Comparison of ENCODE assay signal across 8 mouse cellular contexts in genomic region chrX:153006387-153006841, GRCm38 (mm10). TPM values are rescaled to one million over a fixed set of nuclear protein-coding genes. Genes with fewer than 3 reads are reported as not detected.
DNase-seq lines count a peak whose midpoint lies in the region; ATAC-seq lines count a peak whose summit lies in the region.

Usp51 (plus strand) TSS chrX:153006469.

- peak within 1 kb of the TSS; percentile 65 for H3K4me2 ChIP-seq in forebrain, embryonic 13.5 days
- peak within 1 kb of the TSS; percentile 66 for H3K4me2 ChIP-seq in lung, embryonic 16.5 days (ENCODE audit: low read depth, low read length)

- peak within 1 kb of the TSS; percentile 55 for H3K4me3 ChIP-seq in forebrain, embryonic 13.5 days
- peak within 1 kb of the TSS; percentile 67 for H3K4me3 ChIP-seq in lung, embryonic 16.5 days (ENCODE audit: low read length)

- WGBS in forebrain, embryonic 13.5 days = 18% methylated on average over 23 of the region's 23 CpGs
- WGBS in lung, embryonic 16.5 days = 19% methylated on average over 23 of the region's 23 CpGs

- H3K27ac ChIP-seq in forebrain, embryonic 13.5 days = peak within 1 kb of the TSS; percentile 87
- peak within 1 kb of the TSS; percentile 44 for H3K27ac ChIP-seq in lung, embryonic 16.5 days (ENCODE audit: low read length)

- H3K9ac ChIP-seq in forebrain, embryonic 13.5 days = peak within 1 kb of the TSS; percentile 68
- H3K9ac ChIP-seq in lung, embryonic 16.5 days (ENCODE audit: low read length) = peak within 1 kb of the TSS; percentile 65

- DNase-seq in R1 (ENCODE audit: low read depth, low spot score) = peak; percentile 50
- DNase-seq in cerebellum, adult 11-12 months = peak; percentile 65
- peak; percentile 12 to 42 for DNase-seq in layer of hippocampus, adult 8-10 months (ENCODE audit: low spot score in 2 of 2)
- peak; percentile 62 for DNase-seq in retina, embryonic 14.5 days (ENCODE audit: low spot score)
- peak; percentile 8 for DNase-seq in urinary bladder, postnatal 25 days (ENCODE audit: low spot score)

- no peaks in the 10 kb centered on the region for H3K36me3 ChIP-seq in forebrain, embryonic 13.5 days (ENCODE audit: poor library complexity, severe bottlenecking)
- H3K36me3 ChIP-seq in lung, embryonic 16.5 days (ENCODE audit: control insufficient read depth, insufficient read depth, low read length) = no peaks in the 10 kb centered on the region

- H3K27me3 ChIP-seq in forebrain, embryonic 13.5 days = no peaks in the 10 kb centered on the region
- no peaks in the 10 kb centered on the region for H3K27me3 ChIP-seq in lung, embryonic 16.5 days (ENCODE audit: control insufficient read depth, insufficient read depth, low read depth, low read length)

- no peaks in the 10 kb centered on the region for H3K4me1 ChIP-seq in forebrain, embryonic 13.5 days
- no peaks in the 10 kb centered on the region for H3K4me1 ChIP-seq in lung, embryonic 16.5 days (replicated peaks; ENCODE audit: control insufficient read depth, insufficient read depth, low read length)

- peak; percentile 79 for ATAC-seq in forebrain, embryonic 13.5 days
- peak; percentile 75 to 77 for ATAC-seq in hematopoietic stem cell, adult 5-6 weeks (replicated peaks in 1 of 2; ENCODE audit: insufficient read depth in 1 of 2, low FRiP score in 2 of 2, low TSS enrichment in 1 of 2, low read depth in 1 of 2, poor library complexity in 2 of 2, severe bottlenecking in 2 of 2)
- ATAC-seq in lung, embryonic 16.5 days (ENCODE audit: low read depth) = peak; percentile 70

- no peaks in the 10 kb centered on the region for H3K9me3 ChIP-seq in forebrain, embryonic 13.5 days (replicated peaks)
- no peaks in the 10 kb centered on the region for H3K9me3 ChIP-seq in lung, embryonic 16.5 days (ENCODE audit: control insufficient read depth, low read length)

RNA-seq across cellular contexts. Expression of gene Usp51, which starts in this region (rescaled TPM):
- 3.3 and 3.7 TPM in 2 replicates for polyA plus RNA-seq in forebrain, embryonic 13.5 days (2015; fragmentation: Nextera tagmentation; extraction: Ambion mirVana)
- total RNA-seq in hematopoietic stem cell, adult 5-6 weeks (2017) = 0.13 TPM in 1 of 2 replicates, not detected in the other
- total RNA-seq in layer of hippocampus, adult 8-10 months (2022) = 1 to 10 TPM; 2.0 to 3.1 (median 2.7) TPM
- 0.47 and 0.60 TPM in 2 replicates for polyA plus RNA-seq in lung, embryonic 16.5 days (2015; fragmentation: Nextera tagmentation; extraction: Ambion mirVana)

Comparison
In these comparisons a context has a peak if more than half of its experiments do, and no peak if none do; other contexts are left out.
1. Peak in every context shown above with its lines: DNase-seq, ATAC-seq, H3K4me3 ChIP-seq and H3K27ac ChIP-seq.
2. Peak in ATAC-seq in hematopoietic stem cell, adult 5-6 weeks; RNA of the gene not detected or under 1 TPM.
3. Peak in ATAC-seq, H3K4me3 ChIP-seq, H3K27ac ChIP-seq, H3K9ac ChIP-seq and H3K4me2 ChIP-seq in lung, embryonic 16.5 days; RNA of the gene not detected or under 1 TPM.
4. DNase-seq: peak in every context shown above with its lines; median percentile 65 in cerebellum, adult 11-12 months; 62 in retina, embryonic 14.5 days; 50 in R1; 27 in layer of hippocampus, adult 8-10 months; 8 in urinary bladder, postnatal 25 days.